Mouse (Mus musculus): ENCODE results near the gene Sugt1. TPM values are rescaled to one million over a fixed set of nuclear protein-coding genes. Genes with fewer than 3 reads are reported as not detected.

Gene Sugt1
- polyA plus RNA-seq, 1 experiment, result 49.3 TPM

DNA sequence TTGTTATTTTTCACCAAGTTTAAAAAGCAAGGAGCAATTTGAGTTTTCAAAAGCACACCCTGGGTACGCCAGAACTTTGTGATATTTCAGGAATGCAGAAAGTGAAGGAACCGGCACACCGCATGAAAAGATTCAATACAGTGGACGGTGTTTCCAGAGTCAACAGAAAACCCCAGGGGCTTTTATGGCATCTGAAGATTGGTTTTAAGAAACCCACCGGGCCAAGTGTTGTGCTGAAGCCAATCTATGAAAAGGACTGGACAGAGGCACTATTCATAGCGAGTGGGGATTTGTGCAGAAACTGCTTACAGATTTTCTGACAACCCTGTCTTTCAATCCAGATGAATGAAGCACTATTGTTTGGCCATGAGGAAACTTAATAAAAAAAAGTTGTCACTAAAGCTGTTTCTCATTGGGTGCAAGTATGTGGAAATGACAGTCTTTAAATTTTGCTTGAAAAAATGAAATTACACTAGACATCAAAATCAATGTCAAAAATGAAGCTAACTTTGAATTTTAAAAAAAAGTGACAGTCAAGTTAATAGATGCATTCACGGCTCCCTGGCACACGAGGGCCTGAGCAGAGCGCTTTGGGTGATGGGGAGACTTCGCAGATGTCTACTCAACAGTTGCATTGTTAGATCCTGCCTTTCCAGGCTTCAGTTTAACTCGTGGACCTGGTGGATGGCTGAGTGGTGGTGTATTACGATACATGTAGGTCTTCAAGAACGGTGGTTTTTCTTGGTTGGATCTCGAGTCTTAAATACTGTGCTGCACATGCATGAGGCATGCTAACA lies 90.6 kb downstream of the Sugt1 start:
- DNase-seq (ENCODE audit: low spot score), result no peak

GRCm38 (mm10) chr14:79680652-79681051 lies 93.2 kb downstream of the Sugt1 start:
- DNase-seq (ENCODE audit: low spot score), result no peak

Other genes starting within 250 kb of the Sugt1 start
- gene Naa16, start 196.9 kb upstream of the Sugt1 start, polyA plus RNA-seq (2012; rRNA removed), result 11.4 and 13.3 TPM in 2 replicates
- 6.4 and 6.6 TPM in 2 replicates for gene Mtrf1, start 189.9 kb upstream of the Sugt1 start, polyA plus RNA-seq (2012; rRNA removed)
- gene Kbtbd7, start 161.2 kb upstream of the Sugt1 start, polyA plus RNA-seq (2012; rRNA removed), result 5.2 and 6.1 TPM in 2 replicates
- gene Kbtbd6, start 135.9 kb upstream of the Sugt1 start, polyA plus RNA-seq (2012; rRNA removed), result 0.15 and 0.16 TPM in 2 replicates
- 40.7 and 41.9 TPM in 2 replicates for gene Elf1, start 106.5 kb upstream of the Sugt1 start, polyA plus RNA-seq (2012; rRNA removed)
- 17.8 and 18.7 TPM in 2 replicates for gene Wbp4, start 106.2 kb upstream of the Sugt1 start, polyA plus RNA-seq (2012; rRNA removed)
- 1.7 and 2.1 TPM in 2 replicates for gene Cnmd, start 74.5 kb downstream of the Sugt1 start, polyA plus RNA-seq (2012; rRNA removed)
- gene Pcdh8, start 183.6 kb downstream of the Sugt1 start, polyA plus RNA-seq (2012; rRNA removed), result 0.07 and 0.12 TPM in 2 replicates

All from urinary bladder, adult 2 months (tissue).